Mouse (Mus musculus): ENCODE data around the gene Olfr763. TPM values are rescaled to one million over a fixed set of nuclear protein-coding genes. Genes with fewer than 3 reads are reported as not detected.
"Not testable (repeated sequence)": the region's sequence is repeated elsewhere in the genome, so short reads cannot be mapped to it uniquely, and the experiment has no call there.

Olfr763 gene
- not detected in 2 replicates for polyA plus RNA-seq (2016; fragmentation: Nextera tagmentation; extraction: Ambion mirVana)

DNA sequence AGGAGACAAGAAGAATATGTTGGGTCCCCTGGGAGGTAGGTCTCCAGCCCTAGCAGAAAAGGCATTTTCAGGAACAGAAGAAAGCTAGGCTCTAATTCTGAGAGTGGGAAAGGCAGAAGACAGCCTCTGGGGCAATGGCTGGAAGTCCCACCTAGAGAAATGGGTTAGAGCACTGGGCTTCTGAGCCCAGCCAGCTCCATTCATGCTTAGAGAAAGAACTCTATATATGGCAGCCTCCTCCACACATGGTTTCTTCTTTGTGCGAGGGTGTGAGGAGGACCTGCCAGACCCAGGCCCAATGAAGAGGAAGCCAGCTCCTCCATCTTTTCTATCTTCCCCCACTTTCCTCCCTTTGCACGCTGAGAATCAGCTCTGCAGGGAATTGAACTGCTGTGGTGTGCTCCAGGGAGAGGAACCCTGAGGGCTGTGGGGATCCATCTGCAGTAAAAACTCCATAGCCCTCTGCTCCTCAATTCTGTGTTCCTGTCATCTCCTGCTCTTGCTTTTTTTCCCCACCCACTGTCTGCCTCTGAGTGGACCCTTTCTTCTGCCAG is at the start of gene Olfr763:
Olfr763 (plus strand) TSS at position 504 of the 554 bp plus-strand sequence.
- Histone ChIP-seq H3K9ac (replicated peaks) (no peak within 1 kb of the TSS), H3K4me3 (no peak within 1 kb of the TSS), H3K27ac (replicated peaks) (no peak within 1 kb of the TSS), H3K9me3 (no peaks in the 10 kb centered on the region), H3K4me2 (replicated peaks) (no peak within 1 kb of the TSS), H3K36me3 (no peaks in the 10 kb centered on the region), H3K4me1 (no peaks in the 10 kb centered on the region), H3K27me3 (no peaks in the 10 kb centered on the region)
- ATAC-seq (ENCODE audit: low FRiP score, low read depth) = no peak
- 75% methylated on average over 2 of the region's 2 CpGs for WGBS

- no peaks in the 10 kb centered on the region for H3K27me3 ChIP-seq
- H3K9me3 ChIP-seq = no peaks in the 10 kb centered on the region
- no peak overlapping the region for H3K27ac ChIP-seq (replicated peaks)
- no peak for ATAC-seq (ENCODE audit: low FRiP score, low read depth)
- no peak overlapping the region for H3K9ac ChIP-seq (replicated peaks)
- no peaks in the 10 kb centered on the region for H3K36me3 ChIP-seq
- H3K4me3 ChIP-seq = no peak overlapping the region
- H3K4me1 ChIP-seq = no peaks in the 10 kb centered on the region
- no peak overlapping the region for H3K4me2 ChIP-seq (replicated peaks)
- 68% methylated on average over 2 of the region's 2 CpGs for WGBS
These were observed 45.6 kb upstream of the Olfr763 start for GRCm38 (mm10) chr10:128964961-128965360.

GRCm38 (mm10) chr10:128965871-128966270 is 44.7 kb upstream of the Olfr763 start:
- Histone ChIP-seq H3K4me3 (no peak overlapping the region), H3K27ac (replicated peaks) (no peak overlapping the region), H3K4me2 (replicated peaks) (no peak overlapping the region), H3K9me3 (no peaks in the 10 kb centered on the region), H3K27me3 (peaks cover 3% of the 10 kb centered on the region; the same call in 1 of the 2 replicates), H3K36me3 (no peaks in the 10 kb centered on the region), H3K4me1 (no peaks in the 10 kb centered on the region), H3K9ac (replicated peaks) (no peak overlapping the region)
- ATAC-seq (ENCODE audit: low FRiP score, low read depth) = no peak
- WGBS = 88% methylated on average over 6 of the region's 6 CpGs

DNA sequence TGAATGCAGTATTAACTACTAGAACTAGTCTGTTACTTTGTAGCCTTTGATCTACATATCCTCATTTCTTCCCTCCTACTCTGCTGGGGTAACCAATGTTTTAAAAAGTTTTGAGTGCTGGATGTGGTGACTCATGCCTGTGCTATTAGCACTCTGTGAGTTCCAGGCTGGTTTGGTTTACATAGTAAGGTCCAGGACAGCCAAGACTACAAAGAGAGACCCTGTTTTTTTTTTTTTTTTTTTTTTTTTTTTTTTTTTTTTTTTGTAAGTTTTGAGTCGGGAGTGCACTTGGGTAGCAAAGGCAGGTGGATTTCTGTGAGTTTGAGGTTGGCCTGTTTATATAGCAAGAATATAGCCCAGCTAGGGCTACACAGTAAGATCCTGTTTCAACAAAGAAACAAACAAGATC is 42.2 kb upstream of the Olfr763 start:
- H3K9ac ChIP-seq (replicated peaks) = no peak overlapping the region
- no peaks in the 10 kb centered on the region for H3K36me3 ChIP-seq
- no peak overlapping the region for H3K27ac ChIP-seq (replicated peaks)
- ATAC-seq (ENCODE audit: low FRiP score, low read depth) = no peak
- peaks cover 3% of the 10 kb centered on the region; the same call in 1 of the 2 replicates for H3K27me3 ChIP-seq
- WGBS = 63% methylated on average over 1 of the region's 1 CpGs
- H3K4me3 ChIP-seq = no peak overlapping the region
- H3K4me1 ChIP-seq = no peaks in the 10 kb centered on the region
- H3K4me2 ChIP-seq (replicated peaks) = no peak overlapping the region
- H3K9me3 ChIP-seq = no peaks in the 10 kb centered on the region

GRCm38 (mm10) chr10:128970740-128971250 is 39.8 kb upstream of the Olfr763 start:
- WGBS = 71% methylated on average over 1 of the region's 1 CpGs

GRCm38 (mm10) chr10:128972841-128973240 is 37.8 kb upstream of the Olfr763 start:
- WGBS = 76% methylated on average over 4 of the region's 4 CpGs
- Histone ChIP-seq H3K4me3 (no peak overlapping the region), H3K4me1 (no peaks in the 10 kb centered on the region), H3K4me2 (replicated peaks) (no peak overlapping the region), H3K9ac (replicated peaks) (no peak overlapping the region), H3K9me3 (no peaks in the 10 kb centered on the region), H3K27me3 (peaks cover 3% of the 10 kb centered on the region; the same call in 1 of the 2 replicates), H3K36me3 (no peaks in the 10 kb centered on the region), H3K27ac (replicated peaks) (no peak overlapping the region)
- ATAC-seq (ENCODE audit: low FRiP score, low read depth) = no peak

More at GRCm38 (mm10) chr10:128970740-128971250, 39.8 kb upstream of the Olfr763 start:
- no peaks in the 10 kb centered on the region for H3K36me3 ChIP-seq
- no peak overlapping the region for H3K4me3 ChIP-seq
- H3K27ac ChIP-seq (replicated peaks) = no peak overlapping the region
- no peaks in the 10 kb centered on the region for H3K9me3 ChIP-seq
- H3K4me1 ChIP-seq = no peaks in the 10 kb centered on the region
- no peak overlapping the region for H3K9ac ChIP-seq (replicated peaks)
- H3K4me2 ChIP-seq (replicated peaks) = no peak overlapping the region
- H3K27me3 ChIP-seq = peaks cover 3% of the 10 kb centered on the region; the same call in 1 of the 2 replicates
- ATAC-seq (ENCODE audit: low FRiP score, low read depth) = no peak

- Histone ChIP-seq H3K9ac (replicated peaks) (no peak overlapping the region), H3K36me3 (no peaks in the 10 kb centered on the region), H3K27me3 (no peaks in the 10 kb centered on the region), H3K4me3 (no peak overlapping the region), H3K4me1 (no peaks in the 10 kb centered on the region), H3K4me2 (replicated peaks) (no peak overlapping the region), H3K27ac (replicated peaks) (no peak overlapping the region), H3K9me3 (no peaks in the 10 kb centered on the region)
- WGBS = 59% methylated on average over 3 of the region's 3 CpGs
- no peak for ATAC-seq (ENCODE audit: low FRiP score, low read depth)
These were observed 34.2 kb upstream of the Olfr763 start for GRCm38 (mm10) chr10:128976395-128976794.

- 24% methylated on average over 9 of the region's 9 CpGs for WGBS
- H3K27me3 ChIP-seq = no peaks in the 10 kb centered on the region
- no peak overlapping the region for H3K27ac ChIP-seq (replicated peaks)
- peak; percentile 86 for ATAC-seq (ENCODE audit: low FRiP score, low read depth)
- no peaks in the 10 kb centered on the region for H3K9me3 ChIP-seq
- H3K4me2 ChIP-seq (replicated peaks) = no peak overlapping the region
- no peaks in the 10 kb centered on the region for H3K4me1 ChIP-seq
- H3K4me3 ChIP-seq = no peak overlapping the region
- no peaks in the 10 kb centered on the region for H3K36me3 ChIP-seq
- H3K9ac ChIP-seq (replicated peaks) = no peak overlapping the region
These were observed 33.0 kb upstream of the Olfr763 start for GRCm38 (mm10) chr10:128977522-128978114.

- 82% methylated on average over 3 of the region's 3 CpGs for WGBS
- H3K4me2 ChIP-seq (replicated peaks) = no peak overlapping the region
- no peak overlapping the region for H3K9ac ChIP-seq (replicated peaks)
- H3K4me1 ChIP-seq = no peaks in the 10 kb centered on the region
- H3K27me3 ChIP-seq = no peaks in the 10 kb centered on the region
- ATAC-seq (ENCODE audit: low FRiP score, low read depth) = 0 out of 2 replicates have a peak, but pooled peaks have one; percentile 24
- H3K36me3 ChIP-seq = no peaks in the 10 kb centered on the region
- no peak overlapping the region for H3K27ac ChIP-seq (replicated peaks)
- no peak overlapping the region for H3K4me3 ChIP-seq
- no peaks in the 10 kb centered on the region for H3K9me3 ChIP-seq
These were observed 29.8 kb upstream of the Olfr763 start for GRCm38 (mm10) chr10:128980644-128981365.

DNA sequence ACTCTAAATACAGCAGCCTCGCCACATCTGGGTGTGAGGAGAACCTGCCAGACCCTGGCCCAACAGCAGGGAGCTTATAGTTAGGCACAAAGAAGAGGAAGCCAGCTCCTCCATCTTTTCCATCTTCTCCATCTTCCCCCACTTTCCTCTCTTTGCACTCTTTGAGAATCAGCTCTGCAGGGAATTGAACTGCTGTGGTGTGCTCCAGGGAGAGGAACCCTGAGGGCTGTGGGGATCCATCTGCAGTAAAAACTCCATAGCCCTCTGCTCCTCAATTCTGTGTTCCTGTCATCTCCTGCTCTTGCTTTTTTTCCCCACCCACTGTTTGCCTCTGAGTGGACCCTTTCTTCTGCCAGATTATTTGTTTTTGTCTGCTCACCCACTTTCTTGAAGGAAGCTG is 21.5 kb upstream of the Olfr763 start, which contains the start of gene Olfr9:
Olfr9 (plus strand) TSS at position 301 of the 400 bp plus-strand sequence.
- not testable (repeated sequence) for H3K9ac ChIP-seq (replicated peaks); H3K4me2 ChIP-seq (replicated peaks); H3K36me3 ChIP-seq; H3K4me1 ChIP-seq; H3K4me3 ChIP-seq; H3K27me3 ChIP-seq; H3K27ac ChIP-seq (replicated peaks); H3K9me3 ChIP-seq; ATAC-seq (ENCODE audit: low FRiP score, low read depth)
- 71% methylated on average over 1 of the region's 1 CpGs for WGBS

GRCm38 (mm10) chr10:128990129-128990850 is 20.3 kb upstream of the Olfr763 start:
- WGBS = 71% methylated on average over 7 of the region's 10 CpGs
- H3K27ac ChIP-seq (replicated peaks); H3K4me3 ChIP-seq; H3K36me3 ChIP-seq; H3K4me2 ChIP-seq (replicated peaks); H3K9ac ChIP-seq (replicated peaks); H3K9me3 ChIP-seq; H3K4me1 ChIP-seq; H3K27me3 ChIP-seq: not testable (repeated sequence)
- peak; percentile 60 for ATAC-seq (ENCODE audit: low FRiP score, low read depth)

Measured in midbrain, embryonic 12.5 days (tissue).